ENCODE assay signal across 19 mouse cellular contexts in the genomic region with DNA sequence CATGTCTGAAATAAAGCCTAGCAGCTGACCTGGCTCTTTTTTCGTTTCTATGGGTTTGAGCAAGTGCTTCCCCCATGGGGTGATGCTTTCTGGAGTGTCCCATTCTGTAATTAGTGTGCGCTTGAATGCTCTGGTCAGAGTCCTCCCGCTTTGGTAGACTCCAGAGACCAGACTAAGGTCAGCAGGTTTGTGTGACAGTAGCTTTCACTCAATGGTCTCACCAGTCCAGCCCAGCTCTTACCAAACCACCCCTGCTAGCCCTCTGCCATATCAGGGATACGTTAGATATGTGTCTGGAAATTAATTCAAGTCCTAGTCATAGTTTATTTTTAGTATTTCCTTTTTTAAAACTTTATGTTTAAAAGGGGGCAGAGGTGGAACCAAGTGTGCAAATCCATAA. TPM values are rescaled to one million over a fixed set of nuclear protein-coding genes. Genes with fewer than 3 reads are reported as not detected.
"Had no signal": no experiment of that assay in that cellular context is flagged by ENCODE, and none has a peak within 500 bp of the region (broad histone marks: within the 10 kb centered on the region; RNA-seq: fewer than 3 reads in every experiment).

No protein-coding gene starts in this region.

- H3K4me3 ChIP-seq: lung, embryonic 15.5 days; megakaryocyte, embryonic 14.5 days; midbrain, embryonic 12.5 days; midbrain, embryonic 15.5 days; neural tube, embryonic 12.5 days; stomach, embryonic 15.5 days had no signal

- H3K27me3 ChIP-seq: lung, embryonic 15.5 days; megakaryocyte, embryonic 14.5 days; midbrain, embryonic 12.5 days; midbrain, embryonic 15.5 days; neural tube, embryonic 12.5 days; stomach, embryonic 15.5 days had no signal

- DNase-seq: liver, postnatal 0 days; lung, adult 2 months; lung, postnatal 14 days; lung, postnatal 36 days; right cerebral cortex, postnatal 14 days; thymus, adult 2 months; thymus, postnatal 25 days; thymus, postnatal 4 days had no signal

- ATAC-seq: liver, postnatal 0 days; lung, postnatal 0 days; midbrain, embryonic 15.5 days had no signal

- H3K4me1 ChIP-seq: lung, embryonic 15.5 days; midbrain, embryonic 12.5 days; midbrain, embryonic 15.5 days; neural tube, embryonic 12.5 days; stomach, embryonic 15.5 days had no signal

- H3K4me2 ChIP-seq: lung, embryonic 15.5 days; midbrain, embryonic 12.5 days; midbrain, embryonic 15.5 days; neural tube, embryonic 12.5 days; stomach, embryonic 15.5 days had no signal

- H3K9me3 ChIP-seq: lung, embryonic 15.5 days; midbrain, embryonic 15.5 days; stomach, embryonic 15.5 days had no signal

- H3K9ac ChIP-seq: liver, postnatal 0 days; lung, embryonic 15.5 days; midbrain, embryonic 12.5 days; midbrain, embryonic 15.5 days; neural tube, embryonic 12.5 days; stomach, embryonic 15.5 days had no signal

- H3K27ac ChIP-seq: lung, embryonic 15.5 days; macrophage; midbrain, embryonic 12.5 days; midbrain, embryonic 15.5 days; neural tube, embryonic 12.5 days; stomach, embryonic 15.5 days; stomach, postnatal 0 days had no signal

RNA-seq across cellular contexts. Expression of gene Tmem44, which starts 10.0 kb away (rescaled TPM):
- total RNA-seq: monocyte, adult 5-6 weeks; neutrophil, adult 5-6 weeks had no signal
- polyA plus RNA-seq: macrophage had no signal
